Mouse (Mus musculus) stomach, postnatal 0 days (tissue): ENCODE data around the gene Rbp7.

Source experiments
- CTCF ChIP-seq: IDR thresholded peaks from 2 replicates; pipeline ENCODE4 v1.5.1; 2016; ENCODE audit warnings: antibody characterized with exemption, low read depth, mild to moderate bottlenecking, moderate library complexity
- EP300 ChIP-seq: optimal IDR thresholded peaks from 2 replicates; pipeline ENCODE3; 2016; ENCODE audit warnings: antibody characterized with exemption

GRCm38 (mm10) chr4:149499790-149500189, 45.0 kb upstream of the Rbp7 start:
- TF ChIP-seq CTCF = no peak
- TF ChIP-seq EP300 = no peak
